9 mouse cellular contexts compared by ENCODE assay signal in genomic region chr14:19752276-19752675, GRCm38 (mm10). TPM values are rescaled to one million over a fixed set of nuclear protein-coding genes. Genes with fewer than 3 reads are reported as not detected.
DNase-seq lines count a peak whose midpoint lies in the region; ATAC-seq lines count a peak whose summit lies in the region.
"Had no signal": no experiment of that assay in that cellular context is flagged by ENCODE, and none has a peak within 500 bp of the region (broad histone marks: within the 10 kb centered on the region; RNA-seq: fewer than 3 reads in every experiment).

No protein-coding gene starts in this region.

- no peaks in the 10 kb centered on the region for H3K9me3 ChIP-seq in lung, embryonic 15.5 days
- H3K9me3 ChIP-seq in limb, embryonic 15.5 days: no peaks in the 10 kb centered on the region
- H3K9me3 ChIP-seq in stomach, embryonic 15.5 days: no peaks in the 10 kb centered on the region

- ATAC-seq in lung, embryonic 15.5 days (ENCODE audit: borderline replicate concordance, extremely low read depth, low FRiP score, low TSS enrichment): no peak
- 0 out of 2 replicates have a peak, but pooled peaks have one; percentile 25 for ATAC-seq in granulocyte monocyte progenitor cell, adult 5-6 weeks (replicated peaks; ENCODE audit: poor library complexity, severe bottlenecking)
- ATAC-seq in limb, embryonic 15.5 days (ENCODE audit: insufficient number of reproducible peaks, low FRiP score, low TSS enrichment, low read depth): no peak
- ATAC-seq in stomach, embryonic 15.5 days (ENCODE audit: insufficient read depth, low FRiP score, low read depth): no peak
- no peak for ATAC-seq in megakaryocyte progenitor cell, adult 5-6 weeks (replicated peaks; ENCODE audit: poor library complexity)

- H3K4me3 ChIP-seq in lung, embryonic 15.5 days: peak overlapping the region; percentile 60
- H3K4me3 ChIP-seq in limb, embryonic 15.5 days: peak overlapping the region; percentile 53
- H3K4me3 ChIP-seq in stomach, embryonic 15.5 days (replicated peaks): peak overlapping the region; percentile 65

- H3K27me3 ChIP-seq in lung, embryonic 15.5 days: peaks cover 51% of the 10 kb centered on the region
- no peaks in the 10 kb centered on the region for H3K27me3 ChIP-seq in limb, embryonic 15.5 days
- 0 out of 2 replicates have a peak, but pooled peaks cover 2% of the 10 kb centered on the region for H3K27me3 ChIP-seq in stomach, embryonic 15.5 days (replicated peaks)

- H3K36me3 ChIP-seq in lung, embryonic 15.5 days: no peaks in the 10 kb centered on the region
- no peaks in the 10 kb centered on the region for H3K36me3 ChIP-seq in limb, embryonic 15.5 days
- H3K36me3 ChIP-seq in stomach, embryonic 15.5 days: no peaks in the 10 kb centered on the region

- H3K9ac ChIP-seq in lung, embryonic 15.5 days: peak overlapping the region; percentile 34
- H3K9ac ChIP-seq in limb, embryonic 15.5 days: peak overlapping the region; percentile 37
- H3K9ac ChIP-seq in stomach, embryonic 15.5 days: no peak overlapping the region

- no peak overlapping the region for H3K27ac ChIP-seq in lung, embryonic 15.5 days
- no peak overlapping the region for H3K27ac ChIP-seq in limb, embryonic 15.5 days
- no peak overlapping the region for H3K27ac ChIP-seq in stomach, embryonic 15.5 days

- peaks cover 39% of the 10 kb centered on the region for H3K4me1 ChIP-seq in lung, embryonic 15.5 days
- H3K4me1 ChIP-seq in limb, embryonic 15.5 days: peaks cover 19% of the 10 kb centered on the region
- peaks cover 16% of the 10 kb centered on the region for H3K4me1 ChIP-seq in stomach, embryonic 15.5 days

- WGBS in lung, embryonic 15.5 days: 3% methylated on average over 21 of the region's 21 CpGs
- WGBS in limb, embryonic 15.5 days: 4% methylated on average over 21 of the region's 21 CpGs
- WGBS in stomach, embryonic 15.5 days: 3% methylated on average over 21 of the region's 21 CpGs

- H3K4me2 ChIP-seq in lung, embryonic 15.5 days: peak overlapping the region; percentile 82
- peak overlapping the region; percentile 83 for H3K4me2 ChIP-seq in limb, embryonic 15.5 days
- peak overlapping the region; percentile 87 for H3K4me2 ChIP-seq in stomach, embryonic 15.5 days

- no peak for DNase-seq in lung, postnatal 14 days
- no peak for DNase-seq in frontal cortex, postnatal 25 days (ENCODE audit: low spot score in 2 of 2)
- DNase-seq in adrenal gland, adult 18-20 months (ENCODE audit: low spot score in 2 of 2): no peak

RNA-seq across cellular contexts. Expression of gene Nid2, which starts 1.2 kb away (rescaled TPM):
- 108 TPM in 2 replicates for polyA plus RNA-seq in lung, embryonic 15.5 days (2015; fragmentation: Nextera tagmentation; extraction: Ambion mirVana)
- total RNA-seq in granulocyte monocyte progenitor cell, adult 5-6 weeks (2014; fragmentation: Nextera tagmentation): not detected in 2 replicates
- 0.26 and 0.34 TPM in 2 replicates for total RNA-seq in granulocyte monocyte progenitor cell, adult 5-6 weeks (2017)
- polyA plus RNA-seq in limb, embryonic 15.5 days (2015; fragmentation: Nextera tagmentation; extraction: Ambion mirVana): 91.1 and 100 TPM in 2 replicates
- 73.8 and 75.1 TPM in 2 replicates for polyA plus RNA-seq in stomach, embryonic 15.5 days (2015; fragmentation: Nextera tagmentation; extraction: Ambion mirVana)
- total RNA-seq in megakaryocyte progenitor cell, adult 5-6 weeks (2015): 0.78 and 0.84 TPM in 2 replicates
- 0.30 and 1.7 TPM in 2 replicates for total RNA-seq in megakaryocyte progenitor cell, adult 5-6 weeks (2017)
- total RNA-seq in adrenal gland, adult 18-20 months (2021): 10 to 100 TPM in 1 of 2 experiments, 1 to 10 TPM in 1; 8.1 to 14.2 TPM
- total RNA-seq: neutrophil, adult 5-6 weeks had no signal
